Mouse (Mus musculus) midbrain, embryonic 13.5 days (tissue): ENCODE data around the gene Uhmk1. TPM values are rescaled to one million over a fixed set of nuclear protein-coding genes. Genes with fewer than 3 reads are reported as not detected.

Experiments used
- ATAC-seq: fragments of 200-750 bp; cut with Nextera tagmentation; 2 replicates; pipeline ENCODE4 v1.8.0; 2017; ENCODE audit warnings: mild to moderate bottlenecking, moderate TSS enrichment, moderate library complexity
- H3K27ac ChIP-seq: fragments of 300-500 bp; sonication (generic); 2 replicates; pipeline ENCODE4 v1.5.1; 2015; ENCODE audit warnings: inconsistent platforms, mild to moderate bottlenecking, moderate library complexity
- H3K27me3 ChIP-seq: fragments of 300-500 bp; sonication (generic); 2 replicates; pipeline ENCODE4 v1.6.1; 2015; ENCODE audit warnings: mild to moderate bottlenecking, inconsistent platforms
- H3K36me3 ChIP-seq: fragments of 300-500 bp; sonication (generic); 2 replicates; pipeline ENCODE4 v1.6.1; 2015; ENCODE audit warnings: mild to moderate bottlenecking, inconsistent platforms
- H3K4me1 ChIP-seq: fragments of 300-500 bp; sonication (generic); replicated peaks from 2 replicates; pipeline ENCODE4 v1.6.1; 2015; ENCODE audit warnings: inconsistent platforms
- H3K4me2 ChIP-seq: fragments of 300-500 bp; sonication (generic); replicated peaks from 2 replicates; pipeline ENCODE4 v1.6.1; 2015; ENCODE audit warnings: moderate library complexity, mild to moderate bottlenecking, inconsistent platforms
- H3K4me3 ChIP-seq: fragments of 300-500 bp; sonication (generic); replicated peaks from 2 replicates; pipeline ENCODE4 v1.5.1; 2015; ENCODE audit warnings: mild to moderate bottlenecking, inconsistent platforms
- H3K9ac ChIP-seq: fragments of 300-500 bp; sonication (generic); replicated peaks from 2 replicates; pipeline ENCODE4 v1.6.1; 2015; ENCODE audit warnings: mild to moderate bottlenecking, inconsistent platforms
- H3K9me3 ChIP-seq: fragments of 300-500 bp; sonication (generic); 2 replicates; pipeline ENCODE4 v1.6.1; 2016; ENCODE audit warnings: mild to moderate bottlenecking, inconsistent platforms
- WGBS: fragments of 180-500 bp; shearing (Covaris S2); methylation state at CpG from one replicate; pipeline ENCODE4 v1.1.7; 2015; 5-methylcytosine and 5-hydroxymethylcytosine counted together
- polyA plus RNA-seq: library from polyadenylated mRNA; unstranded; fragments of >200 nt; fragmentation: Nextera tagmentation; extraction: Ambion mirVana; gene quantifications from 2 replicates; pipeline ENCODE4 v1.2.1, GENCODE M21; 2015

Gene Uhmk1
- polyA plus RNA-seq, 1 experiment from 2014 or later: 8.3 TPM

DNA sequence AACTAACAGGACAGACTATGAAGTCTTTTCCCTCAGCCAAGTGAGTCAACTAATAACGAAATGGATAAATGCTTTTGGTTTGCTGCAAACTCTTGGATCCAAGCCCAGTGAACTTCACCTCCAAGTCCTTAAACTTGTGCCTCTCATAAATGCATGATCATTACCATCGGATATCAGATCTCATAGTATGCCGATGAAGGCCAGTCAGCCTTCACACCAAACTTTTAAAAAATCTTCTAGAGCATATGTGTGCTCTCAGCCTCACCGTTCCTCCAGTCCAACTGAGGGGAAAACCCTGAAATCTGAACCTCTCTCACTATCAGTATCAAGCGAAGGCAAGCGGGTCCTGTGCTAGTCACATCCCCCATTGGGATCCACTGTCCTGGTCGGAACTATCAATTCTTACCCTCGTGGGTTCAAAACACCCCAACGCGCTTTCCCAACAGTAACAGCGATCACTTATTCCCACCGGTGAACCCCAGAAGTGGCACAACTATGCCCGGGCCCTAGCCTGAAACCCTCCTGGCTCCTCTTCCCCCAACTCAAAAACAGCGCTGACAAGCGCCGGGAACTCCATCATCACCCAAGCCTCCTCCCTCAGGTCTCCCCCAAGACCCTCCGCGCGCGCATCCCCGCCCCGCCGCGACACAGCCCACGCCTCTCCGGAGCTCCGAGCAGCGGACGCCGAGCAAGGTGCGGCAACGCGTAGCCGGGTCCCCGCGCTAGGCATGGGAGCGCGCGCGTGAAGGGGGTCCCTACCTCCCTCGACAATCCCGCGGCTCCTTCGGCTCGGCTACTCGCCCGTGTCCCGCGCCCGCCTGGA, 41.0 kb downstream of the Uhmk1 start:
- Histone ChIP-seq H3K4me2 (peak overlapping the region; percentile 62), H3K4me3 (peak overlapping the region; percentile 73), H3K27me3 (no peaks in the 10 kb centered on the region), H3K27ac (peak overlapping the region; percentile 94), H3K36me3 (no peaks in the 10 kb centered on the region), H3K9ac (peak overlapping the region; percentile 83), H3K4me1 (peaks cover 21% of the 10 kb centered on the region), H3K9me3 (no peaks in the 10 kb centered on the region)
- WGBS: under 1% methylated on average over 50 of the region's 50 CpGs
- peak; percentile 93 for ATAC-seq

GRCm38 (mm10) chr1:170167781-170168180, 47.4 kb downstream of the Uhmk1 start:
- Histone ChIP-seq H3K36me3 (peaks cover 11% of the 10 kb centered on the region), H3K9me3 (no peaks in the 10 kb centered on the region), H3K4me2 (no peak overlapping the region), H3K9ac (no peak overlapping the region), H3K4me1 (peaks cover under 1% of the 10 kb centered on the region; the same call in 1 of the 2 replicates), H3K4me3 (no peak overlapping the region), H3K27me3 (no peaks in the 10 kb centered on the region), H3K27ac (no peak overlapping the region)
- 90% methylated on average over 6 of the region's 6 CpGs for WGBS
- ATAC-seq: no peak

DNA sequence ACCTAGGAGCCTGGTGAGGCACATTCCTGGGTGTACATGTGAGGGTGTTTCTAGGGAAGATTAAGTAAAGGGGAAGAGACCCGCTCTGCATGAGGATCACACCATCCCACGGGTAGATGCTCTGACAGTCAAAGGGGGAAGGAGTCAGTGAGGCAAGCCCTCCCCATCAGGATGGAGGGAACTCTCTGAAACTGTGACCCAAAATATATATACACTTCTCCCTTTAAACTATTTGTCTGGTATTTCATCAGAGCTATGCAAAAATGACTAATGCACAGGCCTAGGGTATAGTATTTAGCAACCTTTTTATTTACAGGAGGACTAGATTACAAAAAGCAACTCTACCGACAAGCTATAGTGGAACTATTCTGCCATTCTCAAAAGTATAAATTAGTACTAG, 50.3 kb downstream of the Uhmk1 start:
- no peaks in the 10 kb centered on the region for H3K27me3 ChIP-seq
- WGBS: 83% methylated on average over 3 of the region's 3 CpGs
- no peak overlapping the region for H3K27ac ChIP-seq
- no peak overlapping the region for H3K9ac ChIP-seq
- H3K4me1 ChIP-seq: 0 out of 2 replicates have a peak, but pooled peaks cover 8% of the 10 kb centered on the region
- no peak overlapping the region for H3K4me3 ChIP-seq
- H3K36me3 ChIP-seq: peaks cover 21% of the 10 kb centered on the region
- no peak overlapping the region for H3K4me2 ChIP-seq
- H3K9me3 ChIP-seq: no peaks in the 10 kb centered on the region
- no peak for ATAC-seq

DNA sequence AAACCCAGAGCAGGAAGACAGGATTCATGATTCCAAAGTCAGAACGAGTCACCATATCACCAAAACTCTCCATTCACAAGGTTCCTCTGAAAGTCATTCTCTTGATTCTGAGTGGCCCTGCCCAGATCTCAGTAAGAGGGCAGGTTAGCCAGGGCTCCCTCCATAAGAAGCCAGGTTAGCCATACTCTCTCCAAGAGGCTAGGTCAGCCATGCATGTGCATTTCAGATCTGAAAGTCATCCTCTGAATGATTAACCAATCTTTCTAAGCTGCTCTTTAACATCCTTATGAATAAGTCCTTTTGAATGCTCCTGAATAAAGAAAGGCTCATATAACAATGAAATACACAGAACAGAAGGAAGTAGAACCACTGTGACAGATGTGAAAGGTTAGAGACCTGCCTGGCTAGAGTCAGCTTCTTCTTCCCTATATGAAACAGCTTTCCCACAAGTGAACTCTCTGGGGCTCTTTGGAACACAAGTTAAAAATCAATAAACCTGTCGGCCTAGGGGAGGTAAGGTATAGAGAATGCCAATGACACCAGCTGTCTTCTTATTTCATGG, 51.1 kb downstream of the Uhmk1 start:
- Histone ChIP-seq H3K4me3 (no peak overlapping the region), H3K9ac (no peak overlapping the region), H3K4me1 (0 out of 2 replicates have a peak, but pooled peaks cover 8% of the 10 kb centered on the region), H3K4me2 (no peak overlapping the region), H3K36me3 (peaks cover 24% of the 10 kb centered on the region), H3K27me3 (no peaks in the 10 kb centered on the region), H3K27ac (no peak overlapping the region), H3K9me3 (no peaks in the 10 kb centered on the region)
- ATAC-seq: no peak
- WGBS: 80% methylated on average over 2 of the region's 2 CpGs

DNA sequence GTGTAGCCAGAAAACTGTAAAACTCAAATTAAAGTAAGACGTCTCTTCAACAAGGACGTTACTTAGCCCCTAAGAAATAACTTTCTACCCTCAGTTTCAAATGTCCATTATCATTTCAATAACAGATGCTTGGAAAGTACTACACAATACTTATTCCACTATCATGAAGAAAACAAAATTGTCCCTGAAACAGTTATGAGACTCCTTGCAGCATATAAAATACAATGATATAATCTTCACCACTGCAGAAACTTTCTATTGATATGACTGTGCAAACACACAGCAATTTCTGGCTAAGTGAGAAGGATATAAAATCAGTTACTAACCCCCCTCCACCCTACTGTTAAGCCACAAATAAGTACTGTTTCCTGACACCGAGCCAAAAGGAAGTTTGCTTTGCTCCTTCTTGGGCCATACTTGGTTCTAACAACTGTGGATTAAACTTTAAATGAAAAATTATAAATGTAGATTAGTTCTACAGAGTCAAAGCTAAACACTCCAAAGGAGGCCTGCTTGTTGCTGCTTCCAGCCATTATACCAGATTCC, 51.7 kb downstream of the Uhmk1 start:
- Histone ChIP-seq H3K27ac (no peak overlapping the region), H3K4me2 (no peak overlapping the region), H3K36me3 (peaks cover 25% of the 10 kb centered on the region), H3K9ac (no peak overlapping the region), H3K4me1 (0 out of 2 replicates have a peak, but pooled peaks cover 8% of the 10 kb centered on the region), H3K4me3 (no peak overlapping the region), H3K9me3 (no peaks in the 10 kb centered on the region), H3K27me3 (no peaks in the 10 kb centered on the region)
- 90% methylated on average over 3 of the region's 3 CpGs for WGBS
- no peak for ATAC-seq

DNA sequence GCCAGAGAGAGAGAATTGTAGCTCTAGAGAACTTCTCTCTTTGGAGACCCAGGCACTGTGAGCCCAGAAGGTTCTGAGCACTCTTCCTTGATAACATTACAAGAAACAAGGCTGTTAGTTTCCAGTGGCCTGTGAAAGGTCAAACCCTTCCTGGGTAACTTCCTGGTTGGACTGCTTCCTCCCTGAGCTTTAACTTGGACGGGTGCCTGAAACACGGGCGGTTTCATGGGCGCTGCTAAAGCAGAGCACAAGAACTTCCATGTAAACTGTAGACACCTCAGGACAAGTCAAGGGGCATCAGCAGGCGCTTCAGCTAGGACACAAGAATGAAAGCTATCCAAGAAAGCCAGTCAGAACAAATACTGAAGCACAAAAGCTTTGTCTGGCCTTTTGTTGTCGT, 53.3 kb downstream of the Uhmk1 start:
- H3K4me2 ChIP-seq: no peak overlapping the region
- 0 out of 2 replicates have a peak, but pooled peaks cover 8% of the 10 kb centered on the region for H3K4me1 ChIP-seq
- H3K9me3 ChIP-seq: no peaks in the 10 kb centered on the region
- no peak overlapping the region for H3K9ac ChIP-seq
- no peak for ATAC-seq
- no peak overlapping the region for H3K4me3 ChIP-seq
- 82% methylated on average over 6 of the region's 6 CpGs for WGBS
- H3K36me3 ChIP-seq: peaks cover 34% of the 10 kb centered on the region
- no peak overlapping the region for H3K27ac ChIP-seq
- no peaks in the 10 kb centered on the region for H3K27me3 ChIP-seq

GRCm38 (mm10) chr1:170160397-170160938, 54.7 kb downstream of the Uhmk1 start:
- H3K27ac ChIP-seq: no peak overlapping the region
- 61% methylated on average over 3 of the region's 3 CpGs for WGBS
- H3K4me2 ChIP-seq: no peak overlapping the region
- H3K4me1 ChIP-seq: 0 out of 2 replicates have a peak, but pooled peaks cover 8% of the 10 kb centered on the region
- H3K4me3 ChIP-seq: no peak overlapping the region
- no peaks in the 10 kb centered on the region for H3K9me3 ChIP-seq
- H3K36me3 ChIP-seq: peaks cover 27% of the 10 kb centered on the region
- no peak for ATAC-seq
- no peak overlapping the region for H3K9ac ChIP-seq
- no peaks in the 10 kb centered on the region for H3K27me3 ChIP-seq

DNA sequence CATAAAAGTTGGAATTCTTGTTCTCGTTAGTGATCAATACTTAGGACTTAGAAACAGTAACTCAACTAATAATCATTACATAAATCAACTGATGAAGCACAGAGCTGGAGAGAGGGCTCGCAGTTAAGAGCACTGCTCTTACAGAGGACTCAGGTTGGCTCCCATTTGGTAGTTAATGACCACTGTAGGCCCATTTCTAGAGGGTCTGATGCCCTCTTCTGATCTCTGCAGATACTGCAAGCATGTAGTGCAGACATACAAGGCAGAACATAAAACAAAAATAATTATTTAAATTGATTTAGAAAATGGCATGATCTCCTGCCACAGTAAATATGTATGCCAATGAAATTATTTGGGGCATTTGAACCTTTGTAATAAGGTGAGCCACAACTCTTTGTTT, 55.5 kb downstream of the Uhmk1 start:
- Histone ChIP-seq H3K27ac (no peak overlapping the region), H3K27me3 (no peaks in the 10 kb centered on the region), H3K36me3 (peaks cover 30% of the 10 kb centered on the region), H3K9me3 (no peaks in the 10 kb centered on the region), H3K4me2 (no peak overlapping the region), H3K4me3 (no peak overlapping the region), H3K9ac (no peak overlapping the region), H3K4me1 (0 out of 2 replicates have a peak, but pooled peaks cover 8% of the 10 kb centered on the region)
- ATAC-seq: no peak
- WGBS: 91% methylated on average over 2 of the region's 2 CpGs

DNA sequence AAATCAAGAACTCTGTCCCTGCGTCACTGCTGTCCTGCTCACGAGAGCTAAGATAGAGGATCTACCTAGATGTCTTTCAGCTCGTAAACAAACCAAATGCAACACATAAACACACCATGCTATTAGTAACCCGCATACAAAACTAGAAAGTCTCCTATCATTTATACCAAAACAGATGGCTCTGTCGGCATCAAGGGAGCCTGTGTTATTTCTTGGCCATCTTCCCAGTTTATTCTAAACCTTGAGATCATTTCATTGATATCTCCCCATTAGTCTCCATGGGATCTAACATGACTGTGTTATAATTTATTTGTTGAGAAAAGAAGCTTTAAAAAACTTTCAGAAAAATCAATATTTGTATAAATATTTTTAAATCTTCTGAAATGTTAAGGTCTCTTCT, 59.4 kb downstream of the Uhmk1 start:
- peaks cover 24% of the 10 kb centered on the region for H3K36me3 ChIP-seq
- no peaks in the 10 kb centered on the region for H3K9me3 ChIP-seq
- H3K4me1 ChIP-seq: 0 out of 2 replicates have a peak, but pooled peaks cover 6% of the 10 kb centered on the region
- H3K9ac ChIP-seq: no peak overlapping the region
- H3K27ac ChIP-seq: no peak overlapping the region
- H3K4me2 ChIP-seq: no peak overlapping the region
- WGBS: 97% methylated on average over 5 of the region's 5 CpGs
- no peak for ATAC-seq
- H3K27me3 ChIP-seq: no peaks in the 10 kb centered on the region
- no peak overlapping the region for H3K4me3 ChIP-seq

DNA sequence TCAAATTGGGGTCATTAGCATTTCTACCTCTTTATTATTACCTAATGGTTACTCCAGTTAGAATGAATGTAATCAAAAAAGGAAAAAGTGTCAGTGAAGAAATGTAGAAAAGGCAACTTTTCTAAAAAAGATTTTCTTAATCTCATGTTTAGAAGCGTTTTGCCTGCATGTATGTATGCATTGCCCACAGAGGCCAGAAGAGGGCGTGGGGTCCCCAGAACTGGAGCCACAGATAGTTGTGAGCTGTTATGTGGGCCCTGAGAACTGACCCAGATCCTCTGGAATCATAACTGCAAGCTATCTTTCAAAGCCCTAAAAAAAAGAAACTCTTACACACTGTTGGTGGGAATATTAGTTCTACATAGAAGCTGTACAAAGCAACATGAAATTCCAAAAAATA, 59.9 kb downstream of the Uhmk1 start:
- Histone ChIP-seq H3K27me3 (no peaks in the 10 kb centered on the region), H3K36me3 (peaks cover 20% of the 10 kb centered on the region), H3K4me2 (no peak overlapping the region), H3K9me3 (no peaks in the 10 kb centered on the region), H3K4me3 (no peak overlapping the region), H3K27ac (no peak overlapping the region), H3K4me1 (0 out of 2 replicates have a peak, but pooled peaks cover 1% of the 10 kb centered on the region), H3K9ac (no peak overlapping the region)
- 73% methylated on average over 2 of the region's 2 CpGs for WGBS
- no peak for ATAC-seq

DNA sequence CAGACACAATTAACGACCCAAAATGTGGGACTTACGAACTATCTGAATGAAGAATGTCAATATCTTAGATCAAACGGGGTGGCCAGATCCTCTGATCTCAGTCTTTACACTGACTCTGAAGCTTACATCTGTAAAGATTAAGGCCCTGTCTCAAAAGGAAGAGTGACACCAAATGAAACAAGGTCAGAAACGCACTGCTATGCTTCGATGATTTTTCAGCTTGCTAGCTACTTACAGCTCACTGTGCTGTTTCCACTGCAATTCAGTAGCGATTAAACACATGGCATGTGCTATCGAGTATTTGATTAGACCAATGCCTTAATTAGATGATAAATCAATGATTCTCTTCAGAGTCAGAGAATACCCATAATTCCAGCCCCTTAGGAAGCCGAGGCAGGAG, 61.2 kb downstream of the Uhmk1 start:
- H3K4me2 ChIP-seq: no peak overlapping the region
- H3K9me3 ChIP-seq: no peaks in the 10 kb centered on the region
- 43% methylated on average over 8 of the region's 8 CpGs for WGBS
- no peak overlapping the region for H3K4me3 ChIP-seq
- no peak overlapping the region for H3K9ac ChIP-seq
- peaks cover 28% of the 10 kb centered on the region for H3K36me3 ChIP-seq
- no peak for ATAC-seq
- H3K4me1 ChIP-seq: no peaks in the 10 kb centered on the region
- no peaks in the 10 kb centered on the region for H3K27me3 ChIP-seq
- no peak overlapping the region for H3K27ac ChIP-seq

- 0 out of 2 replicates have a peak, but pooled peaks have one; percentile 9 for ATAC-seq
- WGBS: 81% methylated on average over 2 of the region's 2 CpGs
- H3K4me1 ChIP-seq: no peaks in the 10 kb centered on the region
Measured at GRCm38 (mm10) chr1:170152552-170152951, 62.6 kb downstream of the Uhmk1 start.

More at GRCm38 (mm10) chr1:170152552-170152951, 62.6 kb downstream of the Uhmk1 start:
- Histone ChIP-seq H3K27me3 (no peaks in the 10 kb centered on the region), H3K27ac (no peak overlapping the region), H3K4me3 (no peak overlapping the region), H3K9ac (no peak overlapping the region), H3K9me3 (no peaks in the 10 kb centered on the region), H3K4me2 (no peak overlapping the region), H3K36me3 (peaks cover 30% of the 10 kb centered on the region)
